Mouse (Mus musculus): ENCODE results near the gene Crtap.
"Not testable (repeated sequence)": the region's sequence is repeated elsewhere in the genome, so short reads cannot be mapped to it uniquely, and the experiment has no call there.

The Crtap gene

DNA sequence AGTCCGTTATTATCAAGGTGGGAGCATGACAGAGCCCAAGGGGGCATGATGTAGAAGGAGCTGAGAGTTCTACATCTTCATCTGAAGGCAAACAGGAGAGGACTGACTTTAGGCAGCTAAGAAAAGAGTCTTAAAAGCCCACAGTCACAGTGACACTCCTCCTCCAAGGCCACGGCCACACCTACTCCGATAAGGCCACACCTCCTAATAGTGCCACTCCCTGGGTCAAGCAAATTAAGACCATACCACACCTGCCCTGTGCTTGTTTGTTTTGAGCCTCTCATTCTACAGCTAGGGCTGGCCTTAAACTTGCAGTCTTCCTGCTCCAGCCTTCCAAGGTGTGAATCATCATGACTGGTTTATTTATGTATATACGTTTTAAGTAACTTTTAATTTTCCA, 4.8 kb upstream of the Crtap start:
- DNase-seq (ENCODE audit: low spot score), result no peak

DNA sequence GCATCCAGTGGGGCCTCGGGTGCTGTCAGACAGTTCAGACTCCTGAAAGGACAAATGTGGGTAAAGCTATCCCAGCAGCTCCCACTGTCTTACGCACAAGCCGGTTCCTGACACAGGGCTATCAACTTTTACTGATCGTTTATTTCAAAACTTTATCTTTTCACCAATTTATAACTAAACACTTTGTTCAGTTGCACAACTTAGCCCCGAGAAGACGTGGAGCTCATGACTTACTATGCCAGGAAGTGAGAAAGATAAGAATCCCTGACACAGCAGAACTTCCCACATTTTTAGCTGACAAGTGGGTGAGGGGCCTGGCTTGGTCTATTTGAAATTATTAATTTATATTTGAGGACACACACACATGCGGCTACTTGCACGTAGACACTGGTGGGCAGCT, 4.2 kb upstream of the Crtap start:
- no peak for DNase-seq (ENCODE audit: low spot score)

DNA sequence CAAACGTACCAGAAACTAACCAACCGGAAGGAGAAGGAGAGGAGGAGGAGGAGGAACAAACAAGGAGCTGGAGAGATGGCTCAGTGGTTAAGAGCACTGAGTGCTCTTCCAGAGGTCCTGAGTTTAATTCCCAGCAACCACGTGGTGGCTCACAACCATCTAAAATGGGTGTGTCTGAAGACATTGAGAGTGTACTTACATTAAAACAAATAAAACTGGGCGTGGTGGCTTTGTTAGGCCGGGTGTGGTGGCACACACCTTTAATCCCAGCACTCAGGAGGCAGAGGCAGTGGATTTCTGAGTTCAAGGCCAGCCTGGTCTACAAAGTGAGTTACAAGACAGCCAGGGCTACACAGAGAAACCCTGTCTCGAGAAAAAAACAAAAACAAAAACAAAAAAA, 3.7 kb upstream of the Crtap start:
- DNase-seq (ENCODE audit: low spot score), result not testable (repeated sequence)

DNA sequence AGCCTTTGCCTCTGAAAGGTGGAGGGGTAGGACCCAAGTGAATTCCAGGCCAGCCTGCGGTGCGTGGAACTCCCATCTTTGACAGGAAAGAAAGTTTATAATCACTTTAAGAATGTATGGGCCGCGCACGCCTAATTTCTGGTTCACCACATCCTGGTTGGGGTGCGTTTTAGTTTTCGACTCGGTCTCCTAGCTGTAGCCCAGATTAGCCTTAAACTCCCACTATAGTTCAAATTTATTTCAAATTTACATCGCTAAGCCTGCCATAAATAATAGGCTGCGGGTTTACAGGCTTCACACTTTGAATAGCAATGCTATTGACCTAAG, 237 bp upstream of the Crtap start:
- DNase-seq (ENCODE audit: low spot score), result no peak

DNA sequence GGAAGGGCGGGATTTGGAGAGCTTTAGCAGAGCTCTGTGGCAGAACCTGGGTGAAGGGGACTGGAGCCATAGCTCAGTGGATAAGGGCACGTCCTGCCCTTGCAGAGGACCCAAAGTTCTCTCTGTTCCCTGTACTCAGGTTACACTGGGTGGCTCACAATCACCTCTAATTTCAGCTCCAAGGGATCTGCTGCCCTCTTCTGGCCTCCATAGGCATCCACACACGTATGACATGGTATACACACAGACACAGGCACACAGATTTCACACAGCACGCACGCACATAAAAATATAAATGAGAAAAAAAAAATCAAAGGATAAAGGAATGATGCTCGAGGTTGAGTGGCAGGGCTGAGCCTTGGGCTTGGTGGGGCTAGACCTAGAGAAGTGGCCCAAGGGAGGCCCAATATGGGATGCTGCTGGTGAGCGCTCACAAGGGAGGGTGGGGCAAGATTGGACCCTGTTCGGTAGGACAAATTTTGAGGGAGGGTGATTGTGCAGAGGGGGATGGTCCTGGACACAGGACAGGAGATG, 1.0 kb downstream of the Crtap start:
- no peak for DNase-seq (ENCODE audit: low spot score)

DNA sequence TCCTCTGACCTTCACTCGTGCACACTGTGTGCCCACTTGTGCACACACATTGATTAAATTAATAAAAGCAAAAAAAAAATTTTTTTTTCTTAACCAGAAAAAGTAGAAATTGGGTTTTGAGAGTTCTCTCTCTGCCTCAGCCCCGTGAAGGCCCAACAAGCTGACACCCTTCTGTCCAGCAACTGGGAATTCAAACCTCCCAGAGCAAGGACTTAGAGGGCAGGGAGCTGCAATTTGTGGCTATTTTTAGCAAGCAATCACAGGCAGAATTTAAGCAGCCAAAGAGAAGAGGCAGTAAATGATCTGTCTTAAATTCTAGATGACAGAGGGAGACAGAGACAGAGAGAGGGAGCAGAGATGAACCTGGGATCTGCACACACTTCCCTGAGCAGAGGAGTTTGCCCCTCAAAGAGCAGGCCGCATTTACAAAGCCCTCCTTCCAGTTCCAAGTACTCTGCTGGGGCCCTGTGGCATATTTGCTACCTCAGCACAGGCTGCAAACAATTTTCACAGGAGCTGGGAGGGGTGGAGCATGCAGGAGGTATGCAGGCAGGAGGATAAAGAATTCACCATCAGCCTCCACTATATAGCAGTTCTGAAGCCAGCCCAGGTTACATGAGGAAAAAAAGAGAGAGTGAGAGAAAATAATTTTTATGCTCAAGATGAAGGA, 1.6 kb downstream of the Crtap start:
- DNase-seq (ENCODE audit: low spot score), result no peak

DNA sequence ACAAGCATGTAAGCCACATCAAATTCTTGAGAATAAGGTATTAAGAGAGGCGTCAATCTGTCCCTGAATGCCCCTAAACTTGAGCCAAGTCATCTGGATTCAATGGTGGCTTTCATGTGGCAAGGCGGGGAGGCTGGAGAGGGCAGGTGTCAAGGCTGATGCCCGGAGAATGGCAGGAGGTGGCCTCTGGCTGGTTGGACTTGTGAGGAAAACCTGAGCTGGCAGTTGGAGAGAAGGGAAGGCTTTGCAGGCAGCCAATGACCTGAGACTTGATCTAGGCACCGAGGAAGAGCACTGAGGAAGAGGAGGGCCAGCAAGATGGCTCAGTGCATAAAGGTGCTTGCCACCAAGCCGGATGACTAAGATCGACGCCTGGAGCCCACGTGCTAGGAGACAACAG, 2.2 kb downstream of the Crtap start:
- no peak for DNase-seq (ENCODE audit: low spot score)

DNA sequence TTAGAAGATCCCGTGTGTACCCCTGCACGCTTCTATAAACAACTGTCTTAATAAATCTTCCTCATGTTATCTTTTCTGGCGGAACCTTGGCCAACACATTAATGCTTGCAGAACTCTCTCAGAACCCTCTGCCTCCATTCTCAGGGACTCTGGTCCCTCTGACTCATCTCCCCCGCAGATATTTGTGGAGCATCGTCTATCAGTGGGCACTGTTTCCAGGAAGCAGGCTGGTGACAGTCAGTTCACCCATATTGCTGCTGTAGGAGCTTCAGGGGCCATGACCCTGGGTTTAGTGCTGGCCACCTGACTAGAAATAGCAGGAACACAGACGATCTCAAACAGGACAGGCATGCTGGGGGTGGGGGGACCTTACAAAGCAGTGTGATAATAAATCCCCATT, 3.4 kb downstream of the Crtap start:
- DNase-seq (ENCODE audit: low spot score), result no peak

DNA sequence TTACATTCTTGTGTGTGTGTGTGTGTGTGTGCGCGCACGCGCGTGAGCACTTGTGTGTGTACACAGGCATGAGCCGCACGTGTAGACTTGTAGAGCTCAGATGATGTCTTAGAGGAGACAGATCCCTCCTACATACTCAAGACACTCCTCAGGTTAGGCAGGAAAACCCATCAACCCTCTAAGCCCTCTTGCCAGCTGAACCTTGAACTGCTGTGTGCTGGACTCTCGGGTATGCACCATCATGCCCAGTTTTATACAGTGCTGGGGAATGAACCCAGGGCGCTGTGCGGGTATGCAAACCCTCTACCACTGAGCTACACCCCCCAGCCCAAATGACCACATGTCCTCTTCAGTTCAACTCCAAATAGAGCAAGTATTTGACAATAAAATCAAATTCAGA, 5.3 kb downstream of the Crtap start:
- DNase-seq (ENCODE audit: low spot score), result no peak

DNA sequence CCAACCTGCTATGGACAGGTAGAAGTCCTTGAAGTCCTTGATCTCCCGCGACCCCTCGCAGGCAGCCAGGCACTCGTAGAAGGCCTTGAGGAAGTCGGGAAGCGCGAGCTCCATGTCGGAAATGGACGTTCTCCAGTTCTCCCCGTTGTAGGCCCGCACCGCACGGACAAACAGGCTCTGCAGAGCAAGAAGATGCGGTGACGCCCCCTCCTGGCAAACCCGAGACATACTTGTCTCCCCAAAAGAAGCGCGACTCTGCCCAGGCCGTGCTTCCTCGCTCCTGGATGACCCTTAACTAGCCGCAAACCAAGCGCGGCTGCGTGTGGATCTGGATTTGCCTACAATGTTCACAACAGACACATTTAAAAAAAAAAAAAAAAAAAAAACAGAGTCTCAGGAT, 5.8 kb downstream of the Crtap start:
- no peak for DNase-seq (ENCODE audit: low spot score)

DNA sequence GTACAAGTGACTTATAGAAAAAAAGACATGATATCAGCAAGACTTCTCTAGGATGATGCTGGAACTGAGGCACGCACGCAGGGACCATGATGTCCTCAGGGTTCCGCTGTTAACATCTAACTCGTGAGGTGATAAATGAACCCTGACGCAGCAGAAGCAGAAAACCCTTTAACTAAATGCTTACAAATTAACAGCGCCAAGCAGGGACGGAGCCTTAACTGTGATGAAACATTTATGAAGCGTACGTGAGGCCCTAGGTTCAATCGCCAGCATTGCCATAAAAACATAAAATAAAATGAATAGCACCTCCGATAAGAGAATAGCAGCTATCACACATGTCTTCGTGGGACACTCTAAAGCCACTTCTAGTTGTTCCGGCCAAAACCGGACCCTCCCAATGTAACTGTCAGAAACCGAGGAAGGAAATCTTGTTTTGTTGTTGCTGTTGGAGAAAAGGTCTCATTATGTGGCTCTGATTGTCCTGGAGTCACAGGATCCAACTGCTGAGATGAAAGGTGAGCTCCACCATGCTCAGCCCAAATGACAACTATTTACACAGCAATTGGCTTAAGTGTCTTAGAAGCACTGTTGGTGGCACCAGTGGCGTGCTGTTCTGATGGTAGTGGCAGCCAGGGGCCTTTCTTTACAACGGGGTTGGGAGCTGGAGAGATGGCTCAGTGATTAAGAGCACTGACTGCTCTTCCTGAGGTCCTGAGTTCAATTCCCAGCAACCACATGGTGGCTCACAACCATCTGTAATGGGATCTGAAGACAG, 7.4 kb downstream of the Crtap start:
- DNase-seq (ENCODE audit: low spot score), result no peak

DNA sequence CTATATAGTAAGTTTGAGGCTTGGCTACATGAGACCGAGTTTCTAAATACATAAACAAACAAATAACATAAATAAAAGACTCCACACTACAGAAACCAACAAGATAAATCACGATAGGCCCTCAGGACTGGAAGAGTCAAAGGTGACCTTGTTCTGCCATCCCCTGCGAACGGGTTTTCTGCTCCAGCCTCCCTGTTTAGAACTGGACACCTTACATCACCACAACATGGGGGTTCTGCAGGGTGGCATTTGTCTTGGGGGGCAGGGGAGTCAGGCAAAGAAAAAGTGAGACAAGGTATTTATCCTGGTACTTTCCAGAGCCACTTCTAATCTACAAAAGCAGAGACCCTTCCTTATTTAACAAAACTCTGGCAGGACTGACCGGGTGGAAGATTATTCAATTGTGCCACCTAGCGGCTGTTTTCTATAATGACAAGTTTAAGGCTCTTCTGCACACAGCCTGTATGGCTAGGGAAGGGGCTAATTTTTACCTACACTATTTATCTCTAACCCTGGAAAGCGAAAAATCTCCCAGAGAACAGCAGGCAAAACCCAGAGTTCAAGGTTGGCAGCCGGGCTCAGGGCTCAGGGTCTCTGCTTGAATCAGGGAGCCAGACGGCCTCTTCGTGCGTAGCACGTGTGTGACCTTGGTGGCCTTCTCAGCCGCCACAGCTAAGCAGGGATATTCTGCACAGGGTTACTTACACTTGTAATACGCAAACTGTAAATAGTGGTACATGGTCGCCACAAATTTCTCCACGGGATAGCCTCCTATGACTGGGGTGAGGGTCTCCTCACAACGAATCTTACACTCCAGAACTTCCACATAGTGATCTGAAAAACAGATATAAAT, 9.4 kb downstream of the Crtap start:
- DNase-seq (ENCODE audit: low spot score), result no peak

DNA sequence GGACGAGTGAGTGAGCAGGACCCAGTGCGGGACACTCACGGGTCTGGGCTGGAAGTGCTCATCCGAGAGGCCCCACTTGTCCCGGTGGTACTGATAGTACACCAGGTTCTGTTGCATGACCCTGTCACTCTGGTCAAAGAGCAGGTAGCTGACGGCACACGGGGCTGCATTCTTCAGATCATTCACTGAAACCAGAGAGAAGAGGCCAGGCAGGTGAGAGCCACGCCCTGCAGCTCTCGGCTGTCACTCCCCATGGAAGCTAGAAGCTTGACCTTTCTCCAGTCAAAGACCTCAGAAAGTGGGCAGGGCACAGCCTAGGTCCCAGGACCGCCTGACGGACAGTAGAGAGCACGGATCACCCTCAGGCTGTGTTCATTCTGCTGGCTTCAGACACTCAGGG, 10.6 kb downstream of the Crtap start:
- no peak for DNase-seq (ENCODE audit: low spot score)

DNA sequence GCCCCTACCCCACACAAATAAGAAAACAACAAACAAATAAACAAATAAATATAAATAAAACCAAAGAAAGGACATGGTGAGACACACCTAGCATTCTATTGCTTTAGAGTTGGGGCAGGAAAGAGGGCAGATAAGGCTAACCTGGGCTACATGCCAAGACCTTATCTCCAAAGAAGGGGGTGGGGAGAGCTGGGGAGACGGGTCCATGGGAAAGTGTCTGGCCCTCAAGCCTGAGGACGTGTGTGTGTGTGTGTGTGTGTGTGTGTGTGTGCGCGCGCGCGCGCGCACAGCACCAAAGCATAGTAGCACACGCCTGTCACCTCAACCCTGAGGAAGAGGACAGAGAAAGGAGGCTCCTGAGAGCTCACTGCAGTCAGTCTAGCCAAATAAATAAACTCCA, 13.3 kb downstream of the Crtap start:
- no peak for DNase-seq (ENCODE audit: low spot score)

DNA sequence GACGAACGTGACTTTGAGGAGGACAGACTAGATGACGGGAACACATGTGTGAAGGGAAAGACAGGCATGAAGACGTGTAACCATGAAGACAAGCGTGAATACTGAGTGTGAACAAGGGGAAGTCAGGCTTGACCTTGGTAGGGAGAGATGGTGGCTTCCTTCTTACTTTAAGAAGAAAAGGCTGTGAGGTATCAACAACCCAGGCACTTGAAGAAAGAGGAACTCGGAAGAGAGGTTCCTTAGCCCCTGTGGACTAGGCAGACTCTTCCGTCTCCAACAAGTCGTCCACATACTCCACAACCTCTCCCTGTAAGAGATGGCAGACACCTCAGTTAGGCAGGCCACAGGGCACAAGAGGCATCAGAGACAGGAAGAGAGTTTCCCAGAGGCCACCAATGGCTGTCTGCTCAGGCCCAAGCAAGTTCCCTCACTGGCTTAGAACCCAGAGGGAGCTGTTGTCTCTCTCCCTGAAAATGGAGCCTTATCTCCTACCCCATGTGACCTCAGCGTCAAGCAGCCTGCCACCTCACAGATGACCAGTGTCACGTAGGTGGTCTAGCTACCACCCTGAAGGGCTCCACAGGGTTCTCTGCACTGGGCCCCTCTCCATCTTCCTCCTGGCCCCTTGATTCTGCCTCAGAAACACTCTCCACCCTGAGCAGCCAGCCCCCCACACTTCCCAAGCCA, 15.1 kb downstream of the Crtap start:
- DNase-seq (ENCODE audit: low spot score), result no peak

DNA sequence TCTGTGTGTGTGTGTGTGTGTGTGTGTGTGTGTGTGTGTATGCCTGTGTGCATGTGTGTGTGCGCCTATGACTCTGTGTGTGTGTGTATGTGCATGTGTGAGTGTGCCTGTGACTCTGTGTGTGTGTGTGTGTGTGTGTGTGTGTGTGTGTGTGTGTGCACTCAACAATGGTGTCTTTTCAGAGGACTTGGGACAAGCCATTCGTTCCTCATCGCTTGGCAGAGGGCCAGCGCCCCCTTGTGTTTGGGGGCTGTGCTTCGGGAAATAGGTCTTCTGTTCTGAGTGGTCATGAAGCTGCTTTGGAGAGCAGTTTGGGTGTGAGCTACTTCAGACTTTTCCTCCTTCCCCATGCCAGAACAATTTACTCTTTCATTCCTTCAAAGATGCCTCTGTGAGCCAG, 18.8 kb downstream of the Crtap start:
- not testable (repeated sequence) for DNase-seq (ENCODE audit: low spot score)

DNA sequence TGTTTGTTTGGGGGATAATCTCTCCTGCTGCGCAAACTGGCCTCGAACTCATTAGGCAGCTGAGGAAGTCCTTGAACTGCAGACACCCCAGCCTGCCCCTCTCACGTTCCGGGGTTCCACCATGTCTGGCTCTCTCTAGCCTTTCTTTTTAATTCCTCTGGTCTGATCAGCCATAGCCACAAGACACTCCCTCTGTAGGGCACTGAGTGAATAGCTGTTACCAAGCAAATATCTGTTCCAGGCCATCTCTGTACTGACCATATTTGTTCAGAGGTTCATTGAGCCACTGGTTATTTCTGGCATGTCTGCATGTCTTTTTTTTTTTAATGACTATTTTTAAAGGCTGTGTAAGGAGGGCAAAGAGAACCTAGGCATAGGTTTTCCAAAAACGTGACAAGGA, 21.1 kb downstream of the Crtap start:
- DNase-seq (ENCODE audit: low spot score), result not testable (repeated sequence)

DNA sequence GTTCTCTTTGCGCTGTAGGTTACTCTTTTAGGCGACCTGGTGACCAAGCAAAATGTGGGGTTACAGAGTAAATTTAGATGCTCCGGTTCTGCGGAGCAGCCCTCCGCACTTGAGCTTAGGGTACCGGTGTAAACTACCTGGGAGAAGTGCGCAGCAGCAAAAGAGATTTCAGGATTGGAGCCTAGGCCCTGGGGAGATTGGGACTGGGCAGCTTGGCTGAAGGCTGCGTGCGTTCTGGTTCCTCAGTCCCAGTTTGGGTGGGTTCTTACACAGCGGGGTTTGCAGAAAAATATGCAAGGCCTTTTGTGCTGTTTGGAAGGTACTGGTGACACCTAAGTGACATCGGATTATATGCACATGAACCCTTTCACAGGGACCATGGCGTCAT, 22.0 kb downstream of the Crtap start:
- DNase-seq (ENCODE audit: low spot score), result no peak

DNA sequence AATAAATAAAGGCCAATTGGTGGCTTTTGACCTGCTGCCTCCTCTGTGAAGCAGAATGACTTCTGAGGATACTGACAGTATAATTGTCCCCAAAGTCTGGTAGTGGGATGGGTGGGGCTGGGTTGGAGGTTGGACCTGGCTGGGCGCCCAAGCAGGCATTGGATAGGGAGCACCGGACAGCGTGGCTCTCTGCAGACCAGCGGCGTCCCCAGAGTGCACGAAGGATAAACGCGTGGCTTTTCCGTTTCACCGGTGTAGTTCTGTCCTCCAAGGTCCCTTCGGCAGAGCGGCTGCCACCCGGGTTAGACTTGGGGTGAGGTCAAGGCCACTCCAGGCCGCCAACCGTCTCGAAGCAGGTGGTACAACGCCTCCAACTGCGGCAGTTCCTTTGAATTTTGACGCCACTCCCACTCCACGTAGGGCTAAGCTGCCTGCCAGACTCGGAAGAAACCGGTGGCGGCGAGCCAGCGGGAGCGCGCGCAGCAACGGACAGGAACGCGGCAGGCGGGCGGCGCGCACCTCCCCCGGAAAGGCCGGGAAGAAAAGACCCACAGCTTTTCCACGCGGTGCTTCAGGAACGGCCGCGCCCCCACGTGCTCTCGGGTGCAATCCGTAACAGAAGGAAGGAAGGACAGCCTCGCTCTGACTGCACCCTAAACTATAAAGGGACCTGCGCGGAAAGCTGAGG, 22.5 kb downstream of the Crtap start:
- DNase-seq (ENCODE audit: low spot score), result peak; percentile 70

DNA sequence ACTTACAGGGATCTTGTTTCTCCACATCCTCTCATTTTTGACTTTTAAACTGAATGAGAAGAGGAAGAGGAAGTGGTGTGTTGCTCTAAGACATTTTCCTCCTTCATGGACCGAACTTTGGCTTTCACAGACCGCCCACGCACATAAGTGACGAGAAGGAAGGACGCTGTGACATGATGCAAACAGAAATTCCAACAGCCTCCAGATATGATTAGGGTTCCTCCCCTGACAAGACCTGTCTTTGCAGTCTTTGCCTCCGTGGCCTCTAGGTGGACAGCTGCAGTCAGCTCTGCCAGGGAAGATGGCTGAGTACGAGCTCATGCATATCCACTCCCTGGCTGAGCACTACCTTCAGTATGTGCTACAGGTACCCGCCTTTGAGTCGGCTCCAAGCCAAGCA, 60.6 kb downstream of the Crtap start, which contains the start of gene Bcl2a1c:
TSS of gene Bcl2a1c (plus strand) at position 281 of the 400 bp plus-strand sequence.
- not testable (repeated sequence) for DNase-seq (ENCODE audit: low spot score)

DNA sequence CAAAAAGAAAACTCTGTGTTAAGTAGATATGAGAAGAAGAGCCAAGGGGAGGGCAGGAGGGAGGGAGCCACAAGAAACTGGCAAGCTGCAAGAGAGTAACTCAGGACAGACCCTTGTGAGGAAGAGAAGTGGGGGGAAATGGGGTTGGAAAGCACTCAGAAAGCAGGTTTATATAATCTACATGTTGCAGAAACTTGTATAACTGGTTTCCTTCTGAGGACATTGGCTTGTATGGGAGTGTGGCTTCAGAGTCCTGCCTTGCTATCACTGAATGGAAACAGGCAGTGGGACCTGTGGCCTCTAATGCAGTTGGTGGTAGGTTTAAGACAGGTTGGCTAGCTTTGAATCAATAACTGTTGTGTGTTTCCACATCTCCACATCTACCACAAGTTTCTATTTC, 62.1 kb downstream of the Crtap start:
- DNase-seq (ENCODE audit: low spot score), result not testable (repeated sequence)

Measured in ovary, adult 18-20 months (tissue).